Mouse (Mus musculus): ENCODE measurements around the gene Ecsit. TPM values are rescaled to one million over a fixed set of nuclear protein-coding genes. Genes with fewer than 3 reads are reported as not detected.
A peak's percentile ranks its signal among the peaks of the same experiment; 100 is the strongest.

Ecsit gene
- polyA plus RNA-seq, 1 experiment from 2014 or later: 31.5 TPM

- Histone ChIP-seq H3K4me1 (ENCODE audit: control insufficient read depth, insufficient read depth, low read length) (peaks cover 8% of the 10 kb centered on the region; the same call in 1 of the 2 replicates), H3K4me2 (no peak overlapping the region), H3K36me3 (ENCODE audit: control insufficient read depth, insufficient read depth, low read length) (peaks cover 9% of the 10 kb centered on the region), H3K9ac (ENCODE audit: low read length) (no peak overlapping the region), H3K27me3 (ENCODE audit: control insufficient read depth, insufficient read depth, low read length) (peaks cover 6% of the 10 kb centered on the region; the same call in 1 of the 2 replicates), H3K9me3 (ENCODE audit: control insufficient read depth, low read length) (no peaks in the 10 kb centered on the region), H3K27ac (ENCODE audit: low read depth, low read length) (no peak overlapping the region), H3K4me3 (ENCODE audit: low read depth, low read length) (no peak overlapping the region)
- no peak for ATAC-seq (ENCODE audit: low FRiP score)
- 94% methylated on average over 9 of the region's 9 CpGs for WGBS
- no peak for DNase-seq (ENCODE audit: low spot score, missing footprints)
Observed at GRCm38 (mm10) chr9:22057031-22057517, 28.2 kb downstream of the Ecsit start.

GRCm38 (mm10) chr9:22056303-22056910, 28.8 kb downstream of the Ecsit start:
- H3K36me3 ChIP-seq (ENCODE audit: control insufficient read depth, insufficient read depth, low read length): peaks cover 9% of the 10 kb centered on the region
- ATAC-seq (ENCODE audit: low FRiP score) (no peak), DNase-seq (ENCODE audit: low spot score, missing footprints) (no peak)
- peaks cover 9% of the 10 kb centered on the region; the same call in 1 of the 2 replicates for H3K4me1 ChIP-seq (ENCODE audit: control insufficient read depth, insufficient read depth, low read length)
- 78% methylated on average over 9 of the region's 9 CpGs for WGBS
- H3K9ac ChIP-seq (ENCODE audit: low read length): no peak overlapping the region
- no peak overlapping the region for H3K27ac ChIP-seq (ENCODE audit: low read depth, low read length)
- H3K4me2 ChIP-seq: no peak overlapping the region
- peaks cover 8% of the 10 kb centered on the region; the same call in 1 of the 2 replicates for H3K27me3 ChIP-seq (ENCODE audit: control insufficient read depth, insufficient read depth, low read length)
- H3K4me3 ChIP-seq (ENCODE audit: low read depth, low read length): no peak overlapping the region
- no peaks in the 10 kb centered on the region for H3K9me3 ChIP-seq (ENCODE audit: control insufficient read depth, low read length)

GRCm38 (mm10) chr9:22055713-22056112, 29.5 kb downstream of the Ecsit start:
- no peak overlapping the region for H3K27ac ChIP-seq (ENCODE audit: low read depth, low read length)
- peaks cover 8% of the 10 kb centered on the region for H3K27me3 ChIP-seq (ENCODE audit: control insufficient read depth, insufficient read depth, low read length)
- DNase-seq (ENCODE audit: low spot score, missing footprints) (no peak), ATAC-seq (ENCODE audit: low FRiP score) (no peak)
- 44% methylated on average over 29 of the region's 29 CpGs for WGBS
- H3K9me3 ChIP-seq (ENCODE audit: control insufficient read depth, low read length): no peaks in the 10 kb centered on the region
- no peak overlapping the region for H3K4me3 ChIP-seq (ENCODE audit: low read depth, low read length)
- peaks cover 9% of the 10 kb centered on the region; the same call in 1 of the 2 replicates for H3K4me1 ChIP-seq (ENCODE audit: control insufficient read depth, insufficient read depth, low read length)
- H3K9ac ChIP-seq (ENCODE audit: low read length): no peak overlapping the region
- H3K36me3 ChIP-seq (ENCODE audit: control insufficient read depth, insufficient read depth, low read length): peaks cover 9% of the 10 kb centered on the region
- H3K4me2 ChIP-seq: no peak overlapping the region

GRCm38 (mm10) chr9:22054411-22055076, 30.7 kb downstream of the Ecsit start:
- H3K4me3 ChIP-seq (ENCODE audit: low read depth, low read length): peak overlapping the region; percentile 14; the same call in 1 of the 2 replicates
- ATAC-seq (ENCODE audit: low FRiP score): peak; percentile 22; the same call in 1 of the 2 replicates
- H3K27ac ChIP-seq (ENCODE audit: low read depth, low read length): no peak overlapping the region

GRCm38 (mm10) chr9:22053657-22054056, 31.6 kb downstream of the Ecsit start:
- Histone ChIP-seq H3K4me1 (ENCODE audit: control insufficient read depth, insufficient read depth, low read length) (peaks cover 25% of the 10 kb centered on the region), H3K4me3 (ENCODE audit: low read depth, low read length) (no peak overlapping the region), H3K4me2 (no peak overlapping the region), H3K9me3 (ENCODE audit: control insufficient read depth, low read length) (no peaks in the 10 kb centered on the region), H3K27ac (ENCODE audit: low read depth, low read length) (no peak overlapping the region), H3K9ac (ENCODE audit: low read length) (no peak overlapping the region), H3K27me3 (ENCODE audit: control insufficient read depth, insufficient read depth, low read length) (peaks cover 8% of the 10 kb centered on the region), H3K36me3 (ENCODE audit: control insufficient read depth, insufficient read depth, low read length) (peaks cover 4% of the 10 kb centered on the region)
- ATAC-seq (ENCODE audit: low FRiP score) (no peak), DNase-seq (ENCODE audit: low spot score, missing footprints) (peak; percentile 89)
- WGBS: 34% methylated on average over 7 of the region's 7 CpGs

More at GRCm38 (mm10) chr9:22054411-22055076, 30.7 kb downstream of the Ecsit start:
- Histone ChIP-seq H3K4me2 (peak overlapping the region; percentile 23), H3K36me3 (ENCODE audit: control insufficient read depth, insufficient read depth, low read length) (peaks cover 7% of the 10 kb centered on the region), H3K9me3 (ENCODE audit: control insufficient read depth, low read length) (no peaks in the 10 kb centered on the region), H3K27me3 (ENCODE audit: control insufficient read depth, insufficient read depth, low read length) (peaks cover 8% of the 10 kb centered on the region), H3K4me1 (ENCODE audit: control insufficient read depth, insufficient read depth, low read length) (peaks cover 19% of the 10 kb centered on the region), H3K9ac (ENCODE audit: low read length) (no peak overlapping the region)
- WGBS: 3% methylated on average over 32 of the region's 32 CpGs
- DNase-seq (ENCODE audit: low spot score, missing footprints): peak; percentile 96

GRCm38 (mm10) chr9:22051958-22052254, 33.3 kb downstream of the Ecsit start, which contains the start of gene Elavl3:
Elavl3 (minus strand) TSS chr9:22052023.
- H3K9me3 ChIP-seq (ENCODE audit: control insufficient read depth, low read length): no peaks in the 10 kb centered on the region
- peaks cover 37% of the 10 kb centered on the region for H3K4me1 ChIP-seq (ENCODE audit: control insufficient read depth, insufficient read depth, low read length)
- peak within 1 kb of the TSS; percentile 86 for H3K4me3 ChIP-seq (ENCODE audit: low read depth, low read length)
- no peaks in the 10 kb centered on the region; the same call in 1 of the 2 replicates for H3K36me3 ChIP-seq (ENCODE audit: control insufficient read depth, insufficient read depth, low read length)
- peaks cover 8% of the 10 kb centered on the region for H3K27me3 ChIP-seq (ENCODE audit: control insufficient read depth, insufficient read depth, low read length)
- ATAC-seq (ENCODE audit: low FRiP score): peak; percentile 72
- peak within 1 kb of the TSS; percentile 86 for H3K27ac ChIP-seq (ENCODE audit: low read depth, low read length)
- peak within 1 kb of the TSS; percentile 93 for H3K9ac ChIP-seq (ENCODE audit: low read length)
- H3K4me2 ChIP-seq: peak within 1 kb of the TSS; percentile 71
- WGBS: 2% methylated on average over 27 of the region's 28 CpGs
- no peak for DNase-seq (ENCODE audit: low spot score, missing footprints)

- Histone ChIP-seq H3K4me1 (ENCODE audit: control insufficient read depth, insufficient read depth, low read length) (peaks cover 37% of the 10 kb centered on the region), H3K27ac (ENCODE audit: low read depth, low read length) (peak overlapping the region; percentile 86), H3K9me3 (ENCODE audit: control insufficient read depth, low read length) (no peaks in the 10 kb centered on the region), H3K27me3 (ENCODE audit: control insufficient read depth, insufficient read depth, low read length) (peaks cover 8% of the 10 kb centered on the region), H3K36me3 (ENCODE audit: control insufficient read depth, insufficient read depth, low read length) (no peaks in the 10 kb centered on the region), H3K4me2 (peak overlapping the region; percentile 71), H3K4me3 (ENCODE audit: low read depth, low read length) (peak overlapping the region; percentile 86), H3K9ac (ENCODE audit: low read length) (peak overlapping the region; percentile 93)
- DNase-seq (ENCODE audit: low spot score, missing footprints): peak; percentile 96
- ATAC-seq (ENCODE audit: low FRiP score): peak; percentile 28
- WGBS: 1% methylated on average over 63 of the region's 67 CpGs
Observed at GRCm38 (mm10) chr9:22051161-22051957, 33.9 kb downstream of the Ecsit start.

- Histone ChIP-seq H3K27ac (ENCODE audit: low read depth, low read length) (peak overlapping the region; percentile 86), H3K4me3 (ENCODE audit: low read depth, low read length) (peak overlapping the region; percentile 86), H3K9me3 (ENCODE audit: control insufficient read depth, low read length) (no peaks in the 10 kb centered on the region), H3K9ac (ENCODE audit: low read length) (peak overlapping the region; percentile 93), H3K36me3 (ENCODE audit: control insufficient read depth, insufficient read depth, low read length) (no peaks in the 10 kb centered on the region), H3K4me1 (ENCODE audit: control insufficient read depth, insufficient read depth, low read length) (peaks cover 37% of the 10 kb centered on the region), H3K27me3 (ENCODE audit: control insufficient read depth, insufficient read depth, low read length) (peaks cover 8% of the 10 kb centered on the region), H3K4me2 (peak overlapping the region; percentile 71)
- peak; percentile 99 for DNase-seq (ENCODE audit: low spot score, missing footprints)
- whole genome bisulfite sequencing: under 1% methylated on average over 43 of the region's 43 CpGs
- ATAC-seq (ENCODE audit: low FRiP score): peak; percentile 78
Observed at GRCm38 (mm10) chr9:22050351-22050889, 34.8 kb downstream of the Ecsit start.
